Mouse (Mus musculus): ENCODE results near the gene Cdc42ep5.

- TF ChIP-seq CTCF (IDR thresholded peaks at IDR 0.05; ENCODE audit: low read depth, low read length) (peak; percentile 84), GATA1 (IDR thresholded peaks at IDR 0.05; ENCODE audit: borderline replicate concordance, low read length) (no peak), POLR2AphosphoS5 (IDR thresholded peaks at IDR 0.05; ENCODE audit: insufficient replicate concordance, low read depth, low read length) (no peak), TAL1 (conservative IDR thresholded peaks at IDR 0.05; ENCODE audit: low read depth, low read length) (no peak), GATA2 (IDR thresholded peaks at IDR 0.05; ENCODE audit: borderline replicate concordance, low read depth, low read length) (no peak)
Measured at GRCm38 (mm10) chr7:4130686-4131452, 33.8 kb downstream of the Cdc42ep5 start.

All from G1E (cell line).